Comparison of ENCODE assay signal across 22 mouse cellular contexts in genomic region chr14:45118359-45118758, GRCm38 (mm10).
"Had no signal": no experiment of that assay in that cellular context is flagged by ENCODE, and none has a peak within 500 bp of the region (broad histone marks: within the 10 kb centered on the region; RNA-seq: fewer than 3 reads in every experiment).

No protein-coding gene starts in this region.

- H3K9me3 ChIP-seq: limb, embryonic 10.5 days; limb, embryonic 13.5 days; liver, embryonic 12.5 days; liver, embryonic 15.5 days; midbrain, embryonic 12.5 days; midbrain, embryonic 15.5 days; neural tube, embryonic 12.5 days; neural tube, embryonic 15.5 days had no signal

- H3K4me2 ChIP-seq: limb, embryonic 13.5 days; liver, embryonic 12.5 days; liver, embryonic 15.5 days; midbrain, embryonic 12.5 days; midbrain, embryonic 15.5 days; neural tube, embryonic 12.5 days; neural tube, embryonic 15.5 days had no signal

- H3K36me3 ChIP-seq: limb, embryonic 10.5 days; limb, embryonic 13.5 days; liver, embryonic 12.5 days; liver, embryonic 15.5 days; midbrain, embryonic 12.5 days; midbrain, embryonic 15.5 days; neural tube, embryonic 12.5 days; neural tube, embryonic 15.5 days had no signal

- DNase-seq: kidney, adult 18-20 months; layer of hippocampus, adult 9-11 months; liver; right cerebral cortex, adult 18-20 months; right cerebral cortex, postnatal 14 days; right cerebral cortex, postnatal 4 days; thymus, adult 2 months; thymus, postnatal 14 days; thymus, postnatal 4 days had no signal

- H3K27me3 ChIP-seq: limb, embryonic 13.5 days; liver, embryonic 12.5 days; liver, embryonic 15.5 days; midbrain, embryonic 12.5 days; midbrain, embryonic 15.5 days; neural tube, embryonic 12.5 days; neural tube, embryonic 15.5 days had no signal

- H3K4me1 ChIP-seq: limb, embryonic 10.5 days; limb, embryonic 13.5 days; liver, embryonic 12.5 days; liver, embryonic 15.5 days; midbrain, embryonic 12.5 days; midbrain, embryonic 15.5 days; neural tube, embryonic 12.5 days; neural tube, embryonic 15.5 days had no signal

- H3K27ac ChIP-seq: layer of hippocampus, adult 2 months; limb, embryonic 10.5 days; limb, embryonic 13.5 days; liver, embryonic 12.5 days; liver, embryonic 15.5 days; macrophage; midbrain, embryonic 12.5 days; midbrain, embryonic 15.5 days; neural tube, embryonic 12.5 days; neural tube, embryonic 15.5 days; stomach, postnatal 0 days had no signal

- ATAC-seq: inflammation-experienced regulatory T-cells, adult 6 months; intestine, embryonic 16.5 days; liver, embryonic 12.5 days; midbrain, embryonic 15.5 days had no signal

- H3K9ac ChIP-seq: limb, embryonic 13.5 days; liver, embryonic 12.5 days; liver, embryonic 15.5 days; midbrain, embryonic 12.5 days; midbrain, embryonic 15.5 days; neural tube, embryonic 12.5 days; neural tube, embryonic 15.5 days had no signal

- H3K4me3 ChIP-seq: layer of hippocampus, adult 2 months; limb, embryonic 10.5 days; limb, embryonic 13.5 days; liver, embryonic 12.5 days; liver, embryonic 15.5 days; midbrain, embryonic 12.5 days; midbrain, embryonic 15.5 days; neural tube, embryonic 12.5 days; neural tube, embryonic 15.5 days had no signal
